Comparison of ENCODE assay signal across 8 mouse cellular contexts in genomic region chr12:76533377-76534222, GRCm38 (mm10). TPM values are rescaled to one million over a fixed set of nuclear protein-coding genes. Genes with fewer than 3 reads are reported as not detected.
A peak's percentile ranks its signal among the peaks of the same experiment; 100 is the strongest.
DNase-seq lines count a peak whose midpoint lies in the region; ATAC-seq lines count a peak whose summit lies in the region.

No protein-coding gene starts in this region.

- H3K9me3 ChIP-seq in hindbrain, embryonic 14.5 days (ENCODE audit: control insufficient read depth, low read length) = no peaks in the 10 kb centered on the region
- H3K9me3 ChIP-seq in limb, embryonic 11.5 days (ENCODE audit: control insufficient read depth, low read length) = no peaks in the 10 kb centered on the region
- H3K9me3 ChIP-seq in midbrain, embryonic 11.5 days (ENCODE audit: control insufficient read depth, low read length) = no peaks in the 10 kb centered on the region

- no peak overlapping the region for H3K27ac ChIP-seq in hindbrain, embryonic 14.5 days
- peak overlapping the region; percentile 59; the same call in 1 of the 2 replicates for H3K27ac ChIP-seq in limb, embryonic 11.5 days (replicated peaks; ENCODE audit: low read depth, low read length)
- no peak overlapping the region for H3K27ac ChIP-seq in midbrain, embryonic 11.5 days (ENCODE audit: low read depth, low read length)

- peak; percentile 53 for ATAC-seq in hindbrain, embryonic 14.5 days (ENCODE audit: low FRiP score)
- peak; percentile 66 for ATAC-seq in limb, embryonic 11.5 days (ENCODE audit: insufficient number of reproducible peaks, low FRiP score, low TSS enrichment, low read depth)
- ATAC-seq in midbrain, embryonic 11.5 days (ENCODE audit: low FRiP score) = peak; percentile 82

- WGBS in hindbrain, embryonic 14.5 days = under 1% methylated on average over 67 of the region's 74 CpGs
- WGBS in limb, embryonic 11.5 days = under 1% methylated on average over 62 of the region's 74 CpGs
- under 1% methylated on average over 66 of the region's 74 CpGs for WGBS in midbrain, embryonic 11.5 days

- H3K4me1 ChIP-seq in hindbrain, embryonic 14.5 days (replicated peaks; ENCODE audit: control insufficient read depth, insufficient read depth, low read length) = peaks cover 13% of the 10 kb centered on the region
- H3K4me1 ChIP-seq in limb, embryonic 11.5 days (ENCODE audit: control insufficient read depth, insufficient read depth, low read length) = peaks cover 20% of the 10 kb centered on the region
- H3K4me1 ChIP-seq in midbrain, embryonic 11.5 days (ENCODE audit: control insufficient read depth, insufficient read depth, low read length) = peaks cover 11% of the 10 kb centered on the region

- peak overlapping the region; percentile 44 for H3K4me3 ChIP-seq in hindbrain, embryonic 14.5 days (replicated peaks; ENCODE audit: low read length)
- peak overlapping the region; percentile 66 for H3K4me3 ChIP-seq in limb, embryonic 11.5 days (ENCODE audit: low read depth, low read length)
- H3K4me3 ChIP-seq in midbrain, embryonic 11.5 days (ENCODE audit: low read depth, low read length) = peak overlapping the region; percentile 61

- H3K27me3 ChIP-seq in hindbrain, embryonic 14.5 days (ENCODE audit: control insufficient read depth, insufficient read depth, low read length) = peaks cover 65% of the 10 kb centered on the region
- H3K27me3 ChIP-seq in limb, embryonic 11.5 days (ENCODE audit: control insufficient read depth, insufficient read depth, low read length) = no peaks in the 10 kb centered on the region
- H3K27me3 ChIP-seq in midbrain, embryonic 11.5 days (ENCODE audit: control insufficient read depth, insufficient read depth, low read length) = peaks cover 51% of the 10 kb centered on the region

- H3K4me2 ChIP-seq in hindbrain, embryonic 14.5 days (replicated peaks) = peak overlapping the region; percentile 91
- H3K4me2 ChIP-seq in limb, embryonic 11.5 days (ENCODE audit: low read depth, severe bottlenecking) = peak overlapping the region; percentile 97
- H3K4me2 ChIP-seq in midbrain, embryonic 11.5 days = peak overlapping the region; percentile 84

- no peaks in the 10 kb centered on the region for H3K36me3 ChIP-seq in hindbrain, embryonic 14.5 days (replicated peaks; ENCODE audit: control insufficient read depth, insufficient read depth)
- no peaks in the 10 kb centered on the region for H3K36me3 ChIP-seq in limb, embryonic 11.5 days (ENCODE audit: control insufficient read depth, insufficient read depth, low read length)
- no peaks in the 10 kb centered on the region for H3K36me3 ChIP-seq in midbrain, embryonic 11.5 days (ENCODE audit: control insufficient read depth, insufficient read depth, low read length)

- H3K9ac ChIP-seq in hindbrain, embryonic 14.5 days = peak overlapping the region; percentile 59
- H3K9ac ChIP-seq in limb, embryonic 11.5 days (ENCODE audit: low read length) = peak overlapping the region; percentile 86
- H3K9ac ChIP-seq in midbrain, embryonic 11.5 days (ENCODE audit: low read length) = peak overlapping the region; percentile 64

- peak; percentile 13 for DNase-seq in MEL-GATA-1-ER (ENCODE audit: extremely low read depth, low read depth)
- DNase-seq in cerebellum, adult 11-12 months = peak; percentile 69
- peak; percentile 77 for DNase-seq in gastrocnemius, adult 18-20 months (ENCODE audit: low spot score)
- peak; percentile 45 for DNase-seq in hindbrain, embryonic 14.5 days (ENCODE audit: low spot score)
- peak; percentile 85 for DNase-seq in limb, embryonic 11.5 days (ENCODE audit: low spot score)
- peak; percentile 94 for DNase-seq in midbrain, embryonic 11.5 days (ENCODE audit: low spot score, missing footprints)
- DNase-seq in spleen, adult 18-20 months = peak; percentile 53 to 64
- no peak for DNase-seq in MN1 (ENCODE audit: low spot score)

RNA-seq across cellular contexts. Expression of gene Plekhg3, which starts 2.9 kb away (rescaled TPM):
- total RNA-seq in gastrocnemius, adult 18-20 months (2021) = 1 to 10 TPM; 5.2 to 5.3 TPM
- 1.3 and 1.6 TPM in 2 replicates for polyA plus RNA-seq in hindbrain, embryonic 14.5 days (2014; fragmentation: Nextera tagmentation; extraction: Ambion mirVana)
- polyA plus RNA-seq in limb, embryonic 11.5 days (2014; fragmentation: Nextera tagmentation; extraction: Ambion mirVana) = 4.3 and 4.4 TPM in 2 replicates
- 0.62 and 1.3 TPM in 2 replicates for polyA plus RNA-seq in midbrain, embryonic 11.5 days (2014; fragmentation: Nextera tagmentation; extraction: Ambion mirVana)
